Mouse (Mus musculus): ENCODE measurements at regions not wholly inside any gene's neighbourhood (a gene's known extent, or its start where the extent isn't known, plus 50 kb on each side); places are given as distances from the start of the nearest gene placed in this dataset.

DNA sequence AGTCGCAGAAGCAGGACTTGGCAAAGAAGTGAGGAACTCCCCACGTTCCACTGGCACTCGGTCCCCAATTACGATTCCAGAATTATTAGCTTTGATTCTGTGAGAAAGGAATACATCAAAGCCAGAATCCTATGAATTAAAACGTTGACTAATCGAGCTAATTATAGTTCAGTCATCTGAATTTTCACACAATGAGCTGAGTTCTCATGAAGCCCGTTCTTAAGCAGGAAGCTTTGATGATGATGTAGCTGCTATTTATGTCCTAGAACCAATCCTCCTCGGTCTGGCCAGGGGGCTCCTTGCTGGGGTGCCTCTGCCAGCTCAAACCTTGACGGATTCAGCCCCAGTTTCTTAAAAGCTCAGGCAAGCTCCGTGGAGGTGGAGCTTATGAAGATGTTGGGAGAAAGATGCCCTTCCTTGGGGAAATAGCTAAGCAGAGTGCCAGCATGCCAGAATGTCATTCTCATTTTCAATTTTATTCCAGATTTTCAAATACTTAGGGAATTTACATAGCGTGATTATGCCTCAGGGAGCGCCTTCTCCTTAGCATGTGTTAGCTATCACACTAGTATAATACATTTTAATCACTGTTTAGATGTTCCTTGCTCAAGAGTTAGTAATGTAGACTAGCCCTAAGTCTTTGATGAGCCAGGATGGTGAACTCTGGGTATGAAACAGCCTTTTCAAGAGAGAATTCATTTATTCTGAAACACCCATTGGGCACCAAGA lies 65.5 kb upstream of the Ppm1b start:
- DNase-seq (ENCODE audit: low read depth): no peak

DNA sequence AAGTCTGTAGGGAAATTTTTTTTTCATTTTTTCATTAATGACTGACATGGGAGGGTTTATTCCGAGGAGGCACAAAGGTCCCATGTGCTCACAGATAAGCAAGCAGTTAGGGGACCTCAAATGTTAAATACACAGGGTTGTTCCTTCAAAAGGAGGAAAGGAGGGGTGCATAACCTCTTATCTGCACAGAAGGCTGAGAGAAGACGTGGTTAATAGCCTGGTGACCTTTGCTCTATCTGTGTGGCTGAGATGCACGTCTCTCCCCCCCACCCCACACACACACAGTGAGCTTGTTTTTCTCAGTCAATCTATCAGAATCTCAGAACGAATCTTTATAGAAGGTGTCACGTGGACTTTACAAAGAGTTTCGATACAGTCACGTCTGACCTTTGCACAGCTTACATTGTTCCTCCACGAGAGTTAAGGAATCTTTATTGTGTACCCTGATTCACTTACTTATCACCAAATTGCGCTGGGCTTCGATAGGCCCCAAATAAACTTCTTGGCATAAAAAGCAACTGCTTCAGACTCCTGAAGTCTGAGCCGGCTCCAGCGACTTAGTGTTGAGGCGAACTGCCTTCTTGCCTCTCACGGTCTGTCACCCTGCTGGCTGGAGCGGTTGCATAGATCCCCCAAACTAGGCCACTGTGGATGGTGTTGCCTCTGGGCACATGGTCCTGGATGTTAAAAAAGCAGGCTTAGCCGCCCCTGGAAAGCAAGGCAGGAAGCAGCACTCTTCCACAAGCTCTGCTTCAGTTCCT lies 63.1 kb upstream of the Ppm1b start:
- no peak for DNase-seq (ENCODE audit: low read depth)

DNA sequence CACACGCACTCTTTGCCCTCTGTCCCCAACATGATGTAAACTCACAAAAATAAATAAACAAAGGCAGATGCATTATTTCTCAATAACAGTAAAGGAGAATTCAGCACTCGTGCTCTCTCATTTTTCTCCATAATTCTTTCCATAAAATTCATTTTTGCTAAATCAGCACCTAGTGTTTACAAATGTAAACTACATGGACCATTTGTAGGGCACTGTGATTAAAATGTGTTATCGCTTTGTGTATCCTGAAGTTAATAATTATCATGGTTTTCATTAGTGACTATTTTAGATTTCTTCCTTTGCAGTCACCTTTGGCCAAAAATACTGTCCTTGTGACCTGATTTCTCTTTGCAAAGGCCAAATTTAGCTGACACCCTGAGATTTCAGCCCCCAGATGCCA lies 61.0 kb upstream of the Ppm1b start:
- DNase-seq (ENCODE audit: low read depth): no peak

DNA sequence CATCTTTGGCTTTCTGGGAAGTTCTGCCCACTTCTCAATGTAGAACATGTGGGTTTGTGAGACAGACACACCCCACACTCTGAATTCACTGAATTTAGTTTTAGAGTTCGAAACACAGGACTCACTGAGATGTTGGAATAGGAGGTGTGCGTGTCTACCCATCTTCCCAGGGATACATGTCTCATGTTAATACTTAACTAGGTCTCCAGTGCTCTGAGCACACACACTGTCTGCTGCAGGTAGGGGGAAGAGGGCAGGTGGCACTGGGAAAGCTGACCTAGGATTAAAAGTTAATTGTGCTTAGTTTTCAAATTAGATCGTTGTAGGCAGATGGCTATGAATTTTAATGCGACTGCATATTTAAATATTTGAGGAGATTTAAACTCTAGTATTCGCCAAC lies 60.0 kb upstream of the Ppm1b start:
- DNase-seq (ENCODE audit: low read depth): no peak

DNA sequence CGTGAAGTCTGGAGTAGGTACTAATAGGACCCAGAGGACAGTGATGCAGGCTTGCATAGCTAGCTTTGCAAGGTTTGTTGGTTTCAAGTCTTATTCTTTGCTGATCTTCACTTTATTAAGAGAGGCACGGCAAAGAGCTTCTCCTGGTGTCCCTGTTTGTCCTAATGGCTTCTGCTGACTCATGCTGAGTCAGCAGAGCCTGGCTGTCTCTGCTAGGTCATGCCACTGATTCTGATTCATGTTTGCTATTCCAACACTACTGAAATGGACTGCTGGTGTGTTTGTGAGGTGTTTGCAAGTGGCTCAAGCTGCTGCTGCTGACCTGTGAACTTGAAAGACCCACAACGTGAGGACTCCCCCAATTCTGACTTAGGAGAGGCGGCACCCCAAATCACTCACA lies 58.1 kb upstream of the Ppm1b start:
- DNase-seq (ENCODE audit: low read depth): no peak

DNA sequence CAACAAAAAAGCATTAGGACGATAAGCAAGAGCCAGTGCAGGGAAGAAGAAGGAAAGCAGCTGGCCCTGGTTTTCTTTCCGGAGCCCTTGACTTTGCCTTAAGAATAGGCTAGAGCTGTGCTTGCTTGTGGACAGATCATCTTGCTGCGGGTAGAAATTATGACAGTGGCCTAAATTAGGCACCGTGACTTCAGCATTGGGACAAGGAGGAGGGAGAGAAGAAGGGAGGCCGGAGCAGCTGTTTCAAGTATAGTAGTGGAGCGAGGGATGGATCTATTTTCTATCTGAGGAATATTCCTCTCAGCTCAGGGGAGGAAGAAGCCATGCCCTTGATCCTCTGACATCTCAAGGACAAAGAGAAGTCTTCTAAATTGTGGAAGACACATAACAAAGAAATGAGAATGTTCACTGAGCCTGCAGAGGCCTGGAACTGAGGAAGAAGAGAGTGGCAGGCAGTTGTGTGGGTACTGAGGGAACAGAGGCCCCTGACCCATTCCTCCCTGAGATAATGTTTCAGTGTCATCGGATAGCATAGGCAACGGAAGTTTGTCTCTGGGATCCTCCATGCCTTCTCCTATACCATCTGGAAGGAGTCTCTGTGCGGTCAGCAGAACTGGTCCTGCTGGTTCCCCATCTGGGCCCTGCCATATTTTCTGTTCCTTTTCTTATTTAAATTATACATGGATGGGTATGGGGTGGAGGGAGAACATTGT lies 52.8 kb upstream of the Ppm1b start:
- DNase-seq (ENCODE audit: low read depth): no peak

Measured in naive thymus-derived CD4-positive, alpha-beta T cell, adult 2 months (primary cell).